Mouse (Mus musculus) heart, postnatal 0 days (tissue): ENCODE results near the gene Fxr1.

Source experiments
- CTCF ChIP-seq: IDR thresholded peaks from 2 replicates; pipeline ENCODE4 v1.5.1; 2016; ENCODE audit warnings: antibody characterized with exemption, control low read depth, low read depth
- EP300 ChIP-seq: IDR thresholded peaks from 2 replicates; pipeline ENCODE4 v1.6.1; 2016; ENCODE audit warnings: antibody characterized with exemption, low read depth

GRCm38 (mm10) chr3:34103902-34104672 lies 84.3 kb downstream of the Fxr1 start:
- TF ChIP-seq EP300 = no peak
- no peak for TF ChIP-seq CTCF
